Mouse (Mus musculus): ENCODE data around the gene 4930535I16Rik.

Gene 4930535I16Rik

GRCm38 (mm10) chr4:123917548-123918140 is at the start of gene 4930535I16Rik:
Gene 4930535I16Rik (minus strand): TSS chr4:123918022.
- in situ Hi-C loops (cut with MboI, MseI) = loop anchor here (25.0 kb wide), 2 partner anchors 945 to 1055 kb away; partner anchors contain the start of genes 1110065P20Rik, Maneal and Yrdc

- in situ Hi-C loops (cut with MboI, MseI) = no loop called here
These were observed 44.9 kb upstream of the 4930535I16Rik start for GRCm38 (mm10) chr4:123962721-123963120.

GRCm38 (mm10) chr4:123960955-123961354 is 43.1 kb upstream of the 4930535I16Rik start:
- in situ Hi-C loops (cut with MboI, MseI) = no loop called here

GRCm38 (mm10) chr4:123957891-123958290 is 40.1 kb upstream of the 4930535I16Rik start:
- in situ Hi-C loops (cut with MboI, MseI) = loop anchor here (10.0 kb wide), 1 partner anchor 687 kb away; no protein-coding TSS in a partner anchor

GRCm38 (mm10) chr4:123957492-123957808 is 39.6 kb upstream of the 4930535I16Rik start:
- in situ Hi-C loops (cut with MboI, MseI) = loop anchor here (10.0 kb wide), 1 partner anchor 687 kb away; no protein-coding TSS in a partner anchor

GRCm38 (mm10) chr4:123956703-123957491 is 39.1 kb upstream of the 4930535I16Rik start:
- in situ Hi-C loops (cut with MboI, MseI) = loop anchor here (10.0 kb wide), 1 partner anchor 688 kb away; no protein-coding TSS in a partner anchor

- in situ Hi-C loops (cut with MboI, MseI) = loop anchor here (10.0 kb wide), 1 partner anchor 693 kb away; no protein-coding TSS in a partner anchor
These were observed 34.2 kb upstream of the 4930535I16Rik start for GRCm38 (mm10) chr4:123952059-123952458.

GRCm38 (mm10) chr4:123949649-123950048 is 31.8 kb upstream of the 4930535I16Rik start:
- in situ Hi-C loops (cut with MboI, MseI) = loop anchor here (10.0 kb wide), 2 partner anchors 695 to 725 kb away; no protein-coding TSS in a partner anchor

GRCm38 (mm10) chr4:123948901-123949300 is 31.1 kb upstream of the 4930535I16Rik start:
- in situ Hi-C loops (cut with MboI, MseI) = loop anchor here (10.0 kb wide), 1 partner anchor 726 kb away; no protein-coding TSS in a partner anchor

- in situ Hi-C loops (cut with MboI, MseI) = loop anchor here (10.0 kb wide), 1 partner anchor 728 kb away; no protein-coding TSS in a partner anchor
These were observed 29.3 kb upstream of the 4930535I16Rik start for GRCm38 (mm10) chr4:123947149-123947548.

- in situ Hi-C loops (cut with MboI, MseI) = loop anchor here (10.0 kb wide), 1 partner anchor 728 kb away; no protein-coding TSS in a partner anchor
These were observed 28.9 kb upstream of the 4930535I16Rik start for GRCm38 (mm10) chr4:123946701-123947100.

- in situ Hi-C loops (cut with MboI, MseI) = loop anchor here (10.0 kb wide), 1 partner anchor 734 kb away; no protein-coding TSS in a partner anchor
These were observed 23.1 kb upstream of the 4930535I16Rik start for GRCm38 (mm10) chr4:123940878-123941277.

- in situ Hi-C loops (cut with MboI, MseI) = loop anchor here (10.0 kb wide), 1 partner anchor 735 kb away; no protein-coding TSS in a partner anchor
These were observed 22.0 kb upstream of the 4930535I16Rik start for GRCm38 (mm10) chr4:123939838-123940237.

GRCm38 (mm10) chr4:123936059-123936458 is 18.2 kb upstream of the 4930535I16Rik start:
- in situ Hi-C loops (cut with MboI, MseI) = no loop called here

GRCm38 (mm10) chr4:123934306-123934705 is 16.5 kb upstream of the 4930535I16Rik start:
- in situ Hi-C loops (cut with MboI, MseI) = no loop called here

- in situ Hi-C loops (cut with MboI, MseI) = loop anchor here (10.0 kb wide), 1 partner anchor 755 kb away; no protein-coding TSS in a partner anchor
These were observed 12.2 kb upstream of the 4930535I16Rik start for GRCm38 (mm10) chr4:123929994-123930393.

- in situ Hi-C loops (cut with MboI, MseI) = loop anchor here (10.0 kb wide), 1 partner anchor 757 kb away; no protein-coding TSS in a partner anchor
These were observed 10.1 kb upstream of the 4930535I16Rik start for GRCm38 (mm10) chr4:123927961-123928360.

GRCm38 (mm10) chr4:123921055-123921565 is 3.3 kb upstream of the 4930535I16Rik start:
- in situ Hi-C loops (cut with MboI, MseI) = loop anchor here (10.0 to 25.0 kb wide), 3 partner anchors 764 to 1059 kb away; partner anchors contain the start of genes 1110065P20Rik, Maneal and Yrdc

GRCm38 (mm10) chr4:123918851-123919250 is 1.0 kb upstream of the 4930535I16Rik start:
- in situ Hi-C loops (cut with MboI, MseI) = loop anchor here (25.0 kb wide), 2 partner anchors 943 to 1057 kb away; partner anchors contain the start of genes 1110065P20Rik, Maneal and Yrdc

- in situ Hi-C loops (cut with MboI, MseI) = loop anchor here (25.0 kb wide), 2 partner anchors 945 to 1055 kb away; partner anchors contain the start of genes 1110065P20Rik, Maneal and Yrdc
These were observed 874 bp downstream of the 4930535I16Rik start, which contains the start of gene Rragc for GRCm38 (mm10) chr4:123916748-123917547. Gene Rragc (plus strand): TSS chr4:123917446.

All from regulatory T cell (primary cell).